Mouse (Mus musculus): ENCODE results near the gene Arhgap9. TPM values are rescaled to one million over a fixed set of nuclear protein-coding genes. Genes with fewer than 3 reads are reported as not detected.

Gene Arhgap9
- not detected for polyA plus RNA-seq (2014; fragmentation: Illumina TruSeq; extraction: RNeasy Lipid Tissue Mini Kit (QIAGEN cat#74804); ENCODE audit: low read depth, low replicate concordance)

GRCm38 (mm10) chr10:127321621-127322020, at the start of gene Arhgap9:
Arhgap9 (plus strand) TSS chr10:127321964.

GRCm38 (mm10) chr10:127288800-127289572, 32.8 kb upstream of the Arhgap9 start, which contains the start of gene Mbd6:
Mbd6 (minus strand) TSS chr10:127289018.

GRCm38 (mm10) chr10:127311476-127312355, 10.0 kb upstream of the Arhgap9 start, which contains the start of gene Mars:
Mars (minus strand) TSS chr10:127311786.

GRCm38 (mm10) chr10:127341891-127342639, 20.3 kb downstream of the Arhgap9 start, which contains the start of gene Gli1:
Gli1 (minus strand) TSS chr10:127341974.

GRCm38 (mm10) chr10:127353909-127354895, 32.4 kb downstream of the Arhgap9 start, which contains the start of gene Inhbe:
Inhbe (minus strand) TSS chr10:127354411.

GRCm38 (mm10) chr10:127369834-127370820, 48.4 kb downstream of the Arhgap9 start, which contains the start of gene Inhbc:
Inhbc (minus strand) TSS chr10:127370431.

Other genes starting within 250 kb of the Arhgap9 start
- not detected for gene Agap2, start 246.7 kb upstream of the Arhgap9 start, polyA plus RNA-seq (2014; fragmentation: Illumina TruSeq; extraction: RNeasy Lipid Tissue Mini Kit (QIAGEN cat#74804); ENCODE audit: low read depth, low replicate concordance)
- gene Os9, start 200.8 kb upstream of the Arhgap9 start, polyA plus RNA-seq (2014; fragmentation: Illumina TruSeq; extraction: RNeasy Lipid Tissue Mini Kit (QIAGEN cat#74804); ENCODE audit: low read depth, low replicate concordance): 9.4 TPM
- gene B4galnt1, start 156.7 kb upstream of the Arhgap9 start, polyA plus RNA-seq (2014; fragmentation: Illumina TruSeq; extraction: RNeasy Lipid Tissue Mini Kit (QIAGEN cat#74804); ENCODE audit: low read depth, low replicate concordance): 0.73 TPM
- gene Slc26a10, start 141.3 kb upstream of the Arhgap9 start, polyA plus RNA-seq (2014; fragmentation: Illumina TruSeq; extraction: RNeasy Lipid Tissue Mini Kit (QIAGEN cat#74804); ENCODE audit: low read depth, low replicate concordance): 0.16 TPM
- gene Arhgef25, start 131.9 kb upstream of the Arhgap9 start, polyA plus RNA-seq (2014; fragmentation: Illumina TruSeq; extraction: RNeasy Lipid Tissue Mini Kit (QIAGEN cat#74804); ENCODE audit: low read depth, low replicate concordance): 2.4 TPM
- 3.6 TPM for gene Dtx3, start 126.2 kb upstream of the Arhgap9 start, polyA plus RNA-seq (2014; fragmentation: Illumina TruSeq; extraction: RNeasy Lipid Tissue Mini Kit (QIAGEN cat#74804); ENCODE audit: low read depth, low replicate concordance)
- gene Pip4k2c, start 110.4 kb upstream of the Arhgap9 start, polyA plus RNA-seq (2014; fragmentation: Illumina TruSeq; extraction: RNeasy Lipid Tissue Mini Kit (QIAGEN cat#74804); ENCODE audit: low read depth, low replicate concordance): 46.3 TPM
- 0.16 TPM for gene Kif5a, start 58.6 kb upstream of the Arhgap9 start, polyA plus RNA-seq (2014; fragmentation: Illumina TruSeq; extraction: RNeasy Lipid Tissue Mini Kit (QIAGEN cat#74804); ENCODE audit: low read depth, low replicate concordance)
- 18.1 TPM for gene Dctn2, start 55.6 kb upstream of the Arhgap9 start, polyA plus RNA-seq (2014; fragmentation: Illumina TruSeq; extraction: RNeasy Lipid Tissue Mini Kit (QIAGEN cat#74804); ENCODE audit: low read depth, low replicate concordance)
- 1.0 TPM for gene Mbd6, start 32.9 kb upstream of the Arhgap9 start, polyA plus RNA-seq (2014; fragmentation: Illumina TruSeq; extraction: RNeasy Lipid Tissue Mini Kit (QIAGEN cat#74804); ENCODE audit: low read depth, low replicate concordance)
- gene Mars, start 10.2 kb upstream of the Arhgap9 start, polyA plus RNA-seq (2014; fragmentation: Illumina TruSeq; extraction: RNeasy Lipid Tissue Mini Kit (QIAGEN cat#74804); ENCODE audit: low read depth, low replicate concordance): 7.0 TPM
- gene Gli1, start 20.0 kb downstream of the Arhgap9 start, polyA plus RNA-seq (2014; fragmentation: Illumina TruSeq; extraction: RNeasy Lipid Tissue Mini Kit (QIAGEN cat#74804); ENCODE audit: low read depth, low replicate concordance): not detected
- gene Inhbe, start 32.4 kb downstream of the Arhgap9 start, polyA plus RNA-seq (2014; fragmentation: Illumina TruSeq; extraction: RNeasy Lipid Tissue Mini Kit (QIAGEN cat#74804); ENCODE audit: low read depth, low replicate concordance): not detected
- gene Inhbc, start 48.5 kb downstream of the Arhgap9 start, polyA plus RNA-seq (2014; fragmentation: Illumina TruSeq; extraction: RNeasy Lipid Tissue Mini Kit (QIAGEN cat#74804); ENCODE audit: low read depth, low replicate concordance): not detected
- 149 TPM for gene R3hdm2, start 58.4 kb downstream of the Arhgap9 start, polyA plus RNA-seq (2014; fragmentation: Illumina TruSeq; extraction: RNeasy Lipid Tissue Mini Kit (QIAGEN cat#74804); ENCODE audit: low read depth, low replicate concordance)
- gene Stac3, start 179.7 kb downstream of the Arhgap9 start, polyA plus RNA-seq (2014; fragmentation: Illumina TruSeq; extraction: RNeasy Lipid Tissue Mini Kit (QIAGEN cat#74804); ENCODE audit: low read depth, low replicate concordance): not detected
- not detected for gene Ndufa4l2, start 193.0 kb downstream of the Arhgap9 start, polyA plus RNA-seq (2014; fragmentation: Illumina TruSeq; extraction: RNeasy Lipid Tissue Mini Kit (QIAGEN cat#74804); ENCODE audit: low read depth, low replicate concordance)
- 7.9 TPM for gene Shmt2, start 200.5 kb downstream of the Arhgap9 start, polyA plus RNA-seq (2014; fragmentation: Illumina TruSeq; extraction: RNeasy Lipid Tissue Mini Kit (QIAGEN cat#74804); ENCODE audit: low read depth, low replicate concordance)
- not detected for gene Nxph4, start 212.6 kb downstream of the Arhgap9 start, polyA plus RNA-seq (2014; fragmentation: Illumina TruSeq; extraction: RNeasy Lipid Tissue Mini Kit (QIAGEN cat#74804); ENCODE audit: low read depth, low replicate concordance)